Mouse (Mus musculus) left cerebral cortex, postnatal 36 days (tissue): ENCODE measurements at regions not wholly inside any gene's neighbourhood (a gene's known extent, or its start where the extent isn't known, plus 50 kb on each side); places are given as distances from the start of the nearest gene placed in this dataset.

Experiments used
- DNase-seq, 2 experiments: peaks; one replicate each; pipeline ENCODE4 v3.0.0; 2021 to 2022; ENCODE audit warnings: low spot score in 2 of 2, mixed read lengths in 1 of 2
- intact Hi-C: fragments of 180-260 bp; cut with DNase I; formaldehyde crosslinking; loops from one replicate; pipeline ENCODE4 v1.15.1; 2025

GRCm38 (mm10) chr6:31204839-31205238 is 193.7 kb upstream of the Mkln1 start:
- no peak for DNase-seq
- intact Hi-C loops, result no loop called here

GRCm38 (mm10) chr6:31206106-31206505 is 192.4 kb upstream of the Mkln1 start:
- intact Hi-C loops, result no loop called here
- no peak for DNase-seq

GRCm38 (mm10) chr6:31207231-31207630 is 191.3 kb upstream of the Mkln1 start:
- no peak for DNase-seq
- intact Hi-C loops, result no loop called here

- intact Hi-C loops, result no loop called here
- no peak for DNase-seq
These were observed 190.3 kb upstream of the Mkln1 start for GRCm38 (mm10) chr6:31208224-31208623.

GRCm38 (mm10) chr6:31209411-31210139 is 189.0 kb upstream of the Mkln1 start:
- DNase-seq, result no peak
- intact Hi-C loops, result no loop called here

- no peak for DNase-seq
- intact Hi-C loops, result no loop called here
These were observed 188.3 kb upstream of the Mkln1 start for GRCm38 (mm10) chr6:31210209-31210714.

- DNase-seq, result no peak
- intact Hi-C loops, result no loop called here
These were observed 187.4 kb upstream of the Mkln1 start for GRCm38 (mm10) chr6:31211091-31211490.

GRCm38 (mm10) chr6:31211616-31212015 is 186.9 kb upstream of the Mkln1 start:
- intact Hi-C loops, result no loop called here

GRCm38 (mm10) chr6:31212080-31212479 is 186.5 kb upstream of the Mkln1 start:
- no peak for DNase-seq
- intact Hi-C loops, result no loop called here

More at GRCm38 (mm10) chr6:31211616-31212015, 186.9 kb upstream of the Mkln1 start:
- no peak for DNase-seq

- intact Hi-C loops, result no loop called here
- no peak for DNase-seq
These were observed 185.8 kb upstream of the Mkln1 start for GRCm38 (mm10) chr6:31212694-31213093.

GRCm38 (mm10) chr6:31213161-31213560 is 185.4 kb upstream of the Mkln1 start:
- intact Hi-C loops, result no loop called here
- no peak for DNase-seq

GRCm38 (mm10) chr6:31215661-31216060 is 182.9 kb upstream of the Mkln1 start:
- intact Hi-C loops, result loop anchor here (2.0 to 5.0 kb wide), 2 partner anchors 102 to 183 kb away; partner anchors contain the start of gene Mkln1
- DNase-seq, result no peak

GRCm38 (mm10) chr6:31216206-31217059 is 182.1 kb upstream of the Mkln1 start:
- intact Hi-C loops, result loop anchor here (2.0 to 5.0 kb wide), 2 partner anchors 101 to 182 kb away; partner anchors contain the start of gene Mkln1
- peak; percentile 93 to 95 for DNase-seq

- DNase-seq, result peak; percentile 59 to 63
- intact Hi-C loops, result loop anchor here (2.0 to 5.0 kb wide), 2 partner anchors 100 to 182 kb away; partner anchors contain the start of gene Mkln1
These were observed 181.4 kb upstream of the Mkln1 start for GRCm38 (mm10) chr6:31217060-31217541.

- intact Hi-C loops, result loop anchor here (2.0 to 5.0 kb wide), 3 partner anchors 67 to 181 kb away; partner anchors contain the start of gene Mkln1
- peak; percentile 58 to 60 for DNase-seq
These were observed 180.8 kb upstream of the Mkln1 start for GRCm38 (mm10) chr6:31217641-31218138.

- peak; percentile 80 to 83 for DNase-seq
- intact Hi-C loops, result loop anchor here (2.0 to 5.0 kb wide), 2 partner anchors 67 to 99 kb away; no protein-coding TSS in a partner anchor
These were observed 180.3 kb upstream of the Mkln1 start for GRCm38 (mm10) chr6:31218139-31218750.

- no peak for DNase-seq
- intact Hi-C loops, result loop anchor here (2.0 to 5.0 kb wide), 2 partner anchors 66 to 98 kb away; no protein-coding TSS in a partner anchor
These were observed 179.7 kb upstream of the Mkln1 start for GRCm38 (mm10) chr6:31218880-31219279.

GRCm38 (mm10) chr6:31219736-31220135 is 178.8 kb upstream of the Mkln1 start:
- DNase-seq, result no peak
- intact Hi-C loops, result loop anchor here (2.0 to 5.0 kb wide), 3 partner anchors 48 to 98 kb away; no protein-coding TSS in a partner anchor
